Mouse (Mus musculus) bone marrow macrophage, adult 2 months (primary cell): ENCODE measurements at regions not wholly inside any gene's neighbourhood (a gene's known extent, or its start where the extent isn't known, plus 50 kb on each side); places are given as distances from the start of the nearest gene placed in this dataset.
A peak's percentile ranks its signal among the peaks of the same experiment; 100 is the strongest.

Experiments used
- H3K27ac ChIP-seq: 2 replicates; pipeline ENCODE4 v1.5.1; 2012; ENCODE audit warnings: low read depth, low read length; ENCODE audit not compliant: insufficient read depth
- H3K4me1 ChIP-seq: 2 replicates; pipeline ENCODE4 v1.6.1; 2012; ENCODE audit warnings: low read length; ENCODE audit not compliant: control insufficient read depth, insufficient read depth
- H3K4me3 ChIP-seq: 2 replicates; pipeline ENCODE4 v1.5.1; 2012; ENCODE audit warnings: mild to moderate bottlenecking, low read length, moderate library complexity; ENCODE audit not compliant: insufficient read depth
- CTCF ChIP-seq: IDR thresholded peaks from 2 replicates; pipeline ENCODE4 v1.5.1; 2012; ENCODE audit warnings: low read depth, mild to moderate bottlenecking, low read length, moderate library complexity
- POLR2A ChIP-seq: IDR thresholded peaks from 2 replicates; pipeline ENCODE4 v1.6.1; 2012; ENCODE audit warnings: mild to moderate bottlenecking, low read depth, low read length, borderline replicate concordance

- TF ChIP-seq POLR2A (no peak), CTCF (no peak)
- H3K27ac ChIP-seq = no peak overlapping the region
- no peaks in the 10 kb centered on the region for H3K4me1 ChIP-seq
- H3K4me3 ChIP-seq = no peak overlapping the region
Measured at GRCm38 (mm10) chr17:49278541-49278940, 149.6 kb upstream of the Mocs1 start.

- Histone ChIP-seq H3K4me3 (no peak overlapping the region), H3K4me1 (no peaks in the 10 kb centered on the region)
- TF ChIP-seq CTCF = no peak
- no peak for TF ChIP-seq POLR2A
Measured at GRCm38 (mm10) chr17:49278973-49279727, 149.0 kb upstream of the Mocs1 start.

GRCm38 (mm10) chr17:49281344-49281743 lies 146.8 kb upstream of the Mocs1 start:
- no peak overlapping the region for H3K27ac ChIP-seq
- TF ChIP-seq CTCF (no peak), POLR2A (no peak)
- H3K4me1 ChIP-seq = no peaks in the 10 kb centered on the region
- no peak overlapping the region for H3K4me3 ChIP-seq

More at GRCm38 (mm10) chr17:49278973-49279727, 149.0 kb upstream of the Mocs1 start:
- H3K27ac ChIP-seq = no peak overlapping the region

GRCm38 (mm10) chr17:49282498-49282897 lies 145.7 kb upstream of the Mocs1 start:
- TF ChIP-seq POLR2A (no peak), CTCF (peak; percentile 36; the same call in 1 of the 2 replicates)
- no peak overlapping the region for H3K4me3 ChIP-seq
- H3K27ac ChIP-seq = no peak overlapping the region

DNA sequence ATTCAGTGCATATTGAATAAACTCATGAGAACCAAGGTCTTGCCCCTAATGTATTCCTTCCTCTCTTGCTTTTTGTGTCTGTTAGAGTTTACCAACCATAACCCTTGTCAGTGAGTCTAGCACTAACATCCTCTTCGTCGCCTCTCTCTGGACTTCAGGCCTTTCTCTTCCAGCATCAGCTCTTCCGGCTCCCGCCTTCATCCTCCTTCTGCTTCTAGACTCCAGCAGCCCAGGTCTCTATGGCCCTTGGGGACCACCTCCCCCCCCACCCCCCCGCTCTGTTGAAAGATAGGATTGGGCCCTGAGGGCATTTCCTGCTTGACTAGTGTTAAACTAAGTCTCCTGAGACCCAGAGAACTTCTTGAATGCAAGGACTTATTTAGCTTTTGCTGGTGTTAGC lies 144.7 kb upstream of the Mocs1 start:
- TF ChIP-seq POLR2A = no peak
- no peak for TF ChIP-seq CTCF
- Histone ChIP-seq H3K4me3 (no peak overlapping the region), H3K4me1 (no peaks in the 10 kb centered on the region), H3K27ac (no peak overlapping the region)

More at GRCm38 (mm10) chr17:49282498-49282897, 145.7 kb upstream of the Mocs1 start:
- no peaks in the 10 kb centered on the region for H3K4me1 ChIP-seq

DNA sequence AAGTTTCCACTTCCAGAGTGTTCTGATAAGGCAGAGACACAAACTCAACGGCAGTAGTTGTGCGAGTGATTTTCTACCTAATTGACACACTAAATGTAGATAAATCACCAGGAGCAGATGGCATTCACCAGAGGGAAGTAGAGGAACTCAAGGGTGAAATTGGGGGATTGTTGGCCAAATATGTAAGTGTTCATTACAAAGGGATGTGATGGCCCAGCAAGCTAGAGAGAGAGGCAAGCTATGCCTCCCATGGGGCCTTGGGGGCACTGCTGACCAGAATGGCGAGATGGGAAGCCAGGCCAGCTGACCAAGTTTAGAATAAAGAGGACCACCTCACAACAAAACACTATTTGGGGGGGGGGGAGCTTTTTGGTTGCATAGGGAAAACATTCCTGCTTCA lies 136.5 kb upstream of the Mocs1 start:
- no peak for TF ChIP-seq CTCF
- no peak for TF ChIP-seq POLR2A
- H3K4me3 ChIP-seq = no peak overlapping the region
- H3K4me1 ChIP-seq = no peaks in the 10 kb centered on the region
- no peak overlapping the region for H3K27ac ChIP-seq

DNA sequence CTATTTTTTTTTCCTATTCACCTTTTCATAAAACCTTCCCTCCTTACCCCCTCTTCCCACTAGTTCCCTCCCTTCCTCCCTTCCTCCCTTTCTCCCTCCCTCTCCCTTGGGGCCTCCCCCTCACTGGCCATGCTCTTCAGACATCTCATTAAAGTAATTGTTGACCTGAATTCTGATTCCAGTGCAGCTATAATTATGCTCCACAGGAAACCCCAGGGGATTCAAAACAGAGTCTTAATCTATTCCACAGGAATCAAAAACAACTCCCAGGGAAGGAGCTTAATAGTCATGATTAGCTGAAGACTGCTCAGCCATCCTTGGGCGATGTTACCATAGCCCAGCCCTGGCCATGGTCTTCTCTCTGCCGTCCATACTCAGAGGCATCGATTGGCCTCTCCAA lies 123.7 kb upstream of the Mocs1 start:
- Histone ChIP-seq H3K27ac (no peak overlapping the region), H3K4me3 (no peak overlapping the region), H3K4me1 (no peaks in the 10 kb centered on the region)
- no peak for TF ChIP-seq CTCF
- no peak for TF ChIP-seq POLR2A

DNA sequence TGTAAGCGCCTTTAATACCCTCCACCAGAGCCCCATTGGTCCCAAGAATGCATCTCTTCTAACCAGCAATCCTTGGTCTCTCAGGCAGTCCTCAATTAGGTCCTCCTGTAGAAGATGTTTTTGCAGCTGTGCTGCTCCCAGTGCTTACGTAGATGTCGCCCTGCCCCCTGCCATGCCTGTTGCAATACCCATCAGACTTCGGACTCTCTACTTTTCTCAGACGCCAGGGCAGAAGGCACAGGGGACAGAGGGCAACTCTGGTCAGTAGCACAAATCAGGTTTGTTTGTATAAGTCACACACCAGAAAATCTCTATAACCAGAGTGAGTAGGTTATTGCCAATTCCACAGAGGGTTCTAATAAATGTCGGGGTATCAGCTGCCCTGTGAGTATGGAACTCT lies 123.0 kb upstream of the Mocs1 start:
- TF ChIP-seq CTCF = no peak
- no peak for TF ChIP-seq POLR2A
- H3K4me1 ChIP-seq = no peaks in the 10 kb centered on the region
- H3K4me3 ChIP-seq = no peak overlapping the region
- H3K27ac ChIP-seq = no peak overlapping the region

GRCm38 (mm10) chr17:49309079-49309478 lies 119.1 kb upstream of the Mocs1 start:
- no peak overlapping the region for H3K4me3 ChIP-seq
- TF ChIP-seq POLR2A (no peak), CTCF (no peak)

DNA sequence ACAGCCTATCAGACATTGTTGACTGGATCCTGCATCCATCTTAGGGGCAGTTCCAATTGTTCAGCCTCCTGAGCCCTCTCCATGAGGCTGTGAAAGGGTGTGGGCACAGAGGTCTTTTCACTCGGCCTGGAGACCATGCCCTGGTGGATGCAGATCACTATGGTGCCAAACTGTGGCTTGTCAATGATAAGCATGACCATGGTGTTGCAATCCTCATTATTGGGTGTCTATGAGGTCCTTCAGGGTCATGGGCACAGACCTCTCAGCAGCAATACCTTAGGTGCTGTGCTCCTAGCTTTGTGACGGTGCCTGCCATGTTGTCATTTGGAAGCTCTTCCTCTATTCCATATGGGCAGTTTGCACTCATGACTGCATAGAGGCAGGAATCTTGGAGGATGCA lies 114.0 kb upstream of the Mocs1 start:
- Histone ChIP-seq H3K4me3 (no peak overlapping the region), H3K27ac (no peak overlapping the region), H3K4me1 (no peaks in the 10 kb centered on the region)
- TF ChIP-seq CTCF = no peak
- TF ChIP-seq POLR2A = no peak

More at GRCm38 (mm10) chr17:49309079-49309478, 119.1 kb upstream of the Mocs1 start:
- no peak overlapping the region for H3K27ac ChIP-seq
- H3K4me1 ChIP-seq = no peaks in the 10 kb centered on the region
